Mouse (Mus musculus) small intestine, adult 2 months (tissue): ENCODE measurements around the gene Ppm1b. TPM values are rescaled to one million over a fixed set of nuclear protein-coding genes. Genes with fewer than 3 reads are reported as not detected.

ENCODE experiments used
- H3K27ac ChIP-seq: fragments of 200-500 bp; 2 replicates; pipeline ENCODE4 v1.5.1; 2012; ENCODE audit warnings: low read depth, low read length, control low read depth, inconsistent platforms; ENCODE audit not compliant: insufficient read depth
- H3K27me3 ChIP-seq: fragments of 200-500 bp; 2 replicates; pipeline ENCODE4 v1.6.1; 2012; ENCODE audit warnings: mild to moderate bottlenecking, moderate library complexity, low read length, inconsistent platforms; ENCODE audit not compliant: control insufficient read depth, insufficient read depth
- H3K36me3 ChIP-seq: fragments of 200-500 bp; 2 replicates; pipeline ENCODE4 v1.6.1; 2012; ENCODE audit warnings: mild to moderate bottlenecking, low read length, control low read depth, inconsistent platforms; ENCODE audit not compliant: control insufficient read depth, insufficient read depth
- H3K4me1 ChIP-seq: fragments of 200-500 bp; 2 replicates; pipeline ENCODE4 v1.6.1; 2012; ENCODE audit warnings: low read length, inconsistent platforms, mixed read lengths; ENCODE audit not compliant: control insufficient read depth, insufficient read depth, insufficient read length
- H3K4me3 ChIP-seq: fragments of 200-500 bp; 2 replicates; pipeline ENCODE4 v1.5.1; 2012; ENCODE audit warnings: low read depth, mild to moderate bottlenecking, control low read depth, inconsistent platforms, low read length, moderate library complexity
- CTCF ChIP-seq: fragments of 200-500 bp; IDR thresholded peaks from 2 replicates; pipeline ENCODE4 v1.5.1; 2012; ENCODE audit warnings: low read depth, mild to moderate bottlenecking, control low read depth, inconsistent platforms, low read length, moderate library complexity, mixed read lengths; ENCODE audit not compliant: insufficient replicate concordance, insufficient read length; ENCODE audit errors: extremely low read depth
- POLR2A ChIP-seq: fragments of 200-500 bp; IDR thresholded peaks from 2 replicates; pipeline ENCODE4 v1.6.1; 2012; ENCODE audit warnings: low read depth, mild to moderate bottlenecking, control low read depth, inconsistent platforms, low read length, moderate library complexity
- WGBS: fragments of 180-500 bp; shearing (Covaris S2); methylation state at CpG from one replicate; pipeline ENCODE4 v1.1.7; 2018; 5-methylcytosine and 5-hydroxymethylcytosine counted together
- polyA plus RNA-seq: library from polyadenylated mRNA; depleted of rRNA; stranded (reverse); fragments of >200 nt; gene quantifications from 2 replicates; pipeline ENCODE4 v1.2.3, GENCODE M21; 2012

Gene Ppm1b
- polyA plus RNA-seq, 1 experiment: 17.6 TPM

GRCm38 (mm10) chr17:84967045-84967444, 10.5 kb downstream of the Ppm1b start:
- TF ChIP-seq POLR2A (no peak), CTCF (no peak)
- H3K27ac ChIP-seq: no peak overlapping the region
- peaks cover 7% of the 10 kb centered on the region; the same call in 1 of the 2 replicates for H3K4me1 ChIP-seq
- WGBS: 67% methylated on average over 1 of the region's 1 CpGs
- H3K4me3 ChIP-seq: no peak overlapping the region
- no peaks in the 10 kb centered on the region for H3K27me3 ChIP-seq
- peaks cover 7% of the 10 kb centered on the region for H3K36me3 ChIP-seq

GRCm38 (mm10) chr17:84969916-84970315, 13.4 kb downstream of the Ppm1b start:
- Histone ChIP-seq H3K27ac (no peak overlapping the region), H3K4me3 (no peak overlapping the region), H3K36me3 (peaks cover 4% of the 10 kb centered on the region), H3K27me3 (no peaks in the 10 kb centered on the region), H3K4me1 (peaks cover 6% of the 10 kb centered on the region; the same call in 1 of the 2 replicates)
- 76% methylated on average over 8 of the region's 8 CpGs for WGBS
- TF ChIP-seq POLR2A (no peak), CTCF (no peak)

DNA sequence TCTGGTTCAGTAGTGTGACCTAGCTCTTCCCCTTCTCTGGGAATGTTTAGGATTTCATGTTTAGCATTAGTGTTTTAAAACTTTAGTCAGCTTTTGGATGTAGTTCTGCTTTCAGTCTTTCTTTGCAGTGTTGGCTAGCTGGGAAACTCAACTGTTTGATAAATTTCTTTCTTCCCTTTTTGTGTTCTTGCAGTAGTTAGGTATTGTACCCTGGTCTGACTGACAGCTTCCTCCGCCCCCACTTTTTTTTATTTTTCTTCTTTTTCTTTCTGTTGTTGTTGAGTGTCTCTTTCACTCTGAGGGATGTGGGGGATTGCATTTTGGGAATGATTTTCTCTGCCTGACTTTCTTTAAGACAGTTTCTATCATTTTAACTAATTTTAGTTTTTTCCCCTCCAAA, 25.2 kb downstream of the Ppm1b start:
- no peak for TF ChIP-seq CTCF
- TF ChIP-seq POLR2A: no peak
- H3K36me3 ChIP-seq: no peaks in the 10 kb centered on the region
- no peaks in the 10 kb centered on the region for H3K27me3 ChIP-seq
- H3K4me3 ChIP-seq: no peak overlapping the region
- H3K4me1 ChIP-seq: peaks cover 2% of the 10 kb centered on the region; the same call in 1 of the 2 replicates
- H3K27ac ChIP-seq: no peak overlapping the region
- 93% methylated on average over 1 of the region's 1 CpGs for WGBS

DNA sequence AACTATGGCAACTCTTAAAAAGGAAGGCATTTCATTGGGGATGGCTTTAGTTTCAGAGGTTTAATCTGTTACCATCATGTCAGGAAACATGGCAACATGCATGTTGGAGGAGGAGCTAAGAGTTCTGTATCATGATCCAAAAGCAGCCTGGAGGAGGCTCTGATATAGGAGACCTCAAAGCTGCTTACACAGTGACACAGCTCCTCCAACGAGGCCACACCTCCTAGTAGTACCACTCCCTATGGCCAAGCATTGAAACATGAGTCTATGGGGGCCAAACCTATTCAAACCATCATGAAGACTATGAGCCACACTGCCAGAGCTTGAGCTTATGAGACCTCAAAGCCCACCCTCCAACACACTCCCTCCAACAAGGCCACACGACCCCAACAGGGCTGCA, 26.2 kb downstream of the Ppm1b start:
- TF ChIP-seq POLR2A: no peak
- TF ChIP-seq CTCF: no peak
- H3K4me1 ChIP-seq: peaks cover 5% of the 10 kb centered on the region; the same call in 1 of the 2 replicates
- WGBS: 64% methylated on average over 2 of the region's 2 CpGs

GRCm38 (mm10) chr17:84986368-84986767, 29.8 kb downstream of the Ppm1b start:
- Histone ChIP-seq H3K4me1 (peaks cover 7% of the 10 kb centered on the region; the same call in 1 of the 2 replicates), H3K36me3 (no peaks in the 10 kb centered on the region), H3K27me3 (no peaks in the 10 kb centered on the region), H3K27ac (no peak overlapping the region), H3K4me3 (no peak overlapping the region)
- WGBS: 45% methylated on average over 5 of the region's 5 CpGs
- TF ChIP-seq CTCF (no peak), POLR2A (no peak)

More for the DNA sequence above, 26.2 kb downstream of the Ppm1b start:
- no peak overlapping the region for H3K4me3 ChIP-seq
- no peaks in the 10 kb centered on the region for H3K36me3 ChIP-seq
- H3K27me3 ChIP-seq: no peaks in the 10 kb centered on the region
- no peak overlapping the region for H3K27ac ChIP-seq

- H3K4me1 ChIP-seq: peaks cover 7% of the 10 kb centered on the region; the same call in 1 of the 2 replicates
- H3K4me3 ChIP-seq: no peak overlapping the region
- no peaks in the 10 kb centered on the region for H3K36me3 ChIP-seq
- no peak overlapping the region for H3K27ac ChIP-seq
- 73% methylated on average over 3 of the region's 3 CpGs for WGBS
- H3K27me3 ChIP-seq: no peaks in the 10 kb centered on the region
- TF ChIP-seq POLR2A: no peak
- no peak for TF ChIP-seq CTCF
These were observed 31.4 kb downstream of the Ppm1b start for GRCm38 (mm10) chr17:84987834-84988410.

GRCm38 (mm10) chr17:84988514-84988913, 32.0 kb downstream of the Ppm1b start:
- TF ChIP-seq CTCF: no peak
- no peak for TF ChIP-seq POLR2A
- H3K4me3 ChIP-seq: no peak overlapping the region
- H3K36me3 ChIP-seq: no peaks in the 10 kb centered on the region
- H3K27ac ChIP-seq: no peak overlapping the region
- H3K27me3 ChIP-seq: no peaks in the 10 kb centered on the region
- H3K4me1 ChIP-seq: peaks cover 7% of the 10 kb centered on the region; the same call in 1 of the 2 replicates
